20 mouse cellular contexts compared by ENCODE assay signal in the genomic region with DNA sequence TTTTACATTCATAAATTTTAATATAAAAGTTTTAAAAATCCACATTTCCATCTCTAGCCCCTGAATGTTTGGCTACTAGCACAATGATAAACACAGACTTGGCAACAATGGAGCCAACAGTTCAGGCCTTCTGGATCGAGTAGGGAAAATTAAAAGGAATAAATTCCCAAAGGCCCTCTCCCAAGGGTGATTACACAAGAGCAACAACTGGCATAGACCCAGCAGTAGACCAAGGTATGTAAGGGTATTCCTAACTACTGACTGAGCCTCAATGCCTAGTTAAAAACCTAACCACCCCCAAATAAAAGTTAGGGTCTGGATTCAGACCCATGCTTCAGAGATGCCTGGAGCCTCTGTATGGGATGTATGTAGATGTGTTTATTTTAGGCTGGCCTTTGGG. TPM values are rescaled to one million over a fixed set of nuclear protein-coding genes. Genes with fewer than 3 reads are reported as not detected.
DNase-seq lines count a peak whose midpoint lies in the region; ATAC-seq and TF ChIP-seq lines count a peak whose summit lies in the region.
"Had no signal": no experiment of that assay in that cellular context is flagged by ENCODE, and none has a peak within 500 bp of the region (broad histone marks: within the 10 kb centered on the region; RNA-seq: fewer than 3 reads in every experiment).

No protein-coding gene starts in this region.

- no peaks in the 10 kb centered on the region for H3K79me2 ChIP-seq in liver, adult 2 months (ENCODE audit: control insufficient read depth, insufficient read depth, low read length)

- TF ChIP-seq POLR2A in liver, adult 2 months (IDR thresholded peaks at IDR 0.05; ENCODE audit: extremely low read depth, insufficient read depth, low read length) = no peak

- peaks cover 57% of the 10 kb centered on the region for H3K36me3 ChIP-seq in heart, embryonic 13.5 days
- H3K36me3 ChIP-seq in liver, adult 2 months (ENCODE audit: control insufficient read depth, insufficient read depth, low read length) = peaks cover 26% of the 10 kb centered on the region
- H3K36me3 ChIP-seq in liver, embryonic 12.5 days = peaks cover 37% of the 10 kb centered on the region
- H3K36me3 ChIP-seq in neural tube, embryonic 13.5 days = peaks cover 50% of the 10 kb centered on the region
- peaks cover 51% of the 10 kb centered on the region for H3K36me3 ChIP-seq in neural tube, embryonic 15.5 days

- no peak for TF ChIP-seq CTCF in liver, adult 2 months (IDR thresholded peaks at IDR 0.05; ENCODE audit: low read depth, low read length)

- no peak overlapping the region for H3K4me3 ChIP-seq in heart, embryonic 13.5 days
- H3K4me3 ChIP-seq in liver, adult 2 months (ENCODE audit: insufficient read depth, low read depth, low read length) = no peak overlapping the region
- no peak overlapping the region for H3K4me3 ChIP-seq in liver, embryonic 12.5 days
- no peak overlapping the region for H3K4me3 ChIP-seq in neural tube, embryonic 13.5 days
- no peak overlapping the region for H3K4me3 ChIP-seq in neural tube, embryonic 15.5 days (replicated peaks)
- H3K4me3 ChIP-seq: embryonic facial prominence, embryonic 12.5 days; forebrain, embryonic 15.5 days; heart, embryonic 12.5 days; hindbrain, embryonic 12.5 days had no signal

- WGBS in heart, embryonic 13.5 days = 79% methylated on average over 1 of the region's 1 CpGs
- 15% methylated on average over 1 of the region's 1 CpGs for WGBS in liver, adult 2 months
- 63% methylated on average over 1 of the region's 1 CpGs for WGBS in liver, embryonic 12.5 days (ENCODE audit: insufficient replicate concordance)
- 60% methylated on average over 1 of the region's 1 CpGs for WGBS in neural tube, embryonic 13.5 days
- 42% methylated on average over 1 of the region's 1 CpGs for WGBS in neural tube, embryonic 15.5 days

- no peak for ATAC-seq in heart, embryonic 13.5 days (ENCODE audit: extremely low read depth, insufficient number of reproducible peaks, low FRiP score, low TSS enrichment)
- ATAC-seq in liver, embryonic 12.5 days = no peak
- no peak; the same call in 1 of the 2 replicates for ATAC-seq in neural tube, embryonic 13.5 days (ENCODE audit: low read depth)
- no peak for ATAC-seq in neural tube, embryonic 15.5 days (ENCODE audit: low FRiP score)
- ATAC-seq: hindbrain, postnatal 0 days had no signal

- no peaks in the 10 kb centered on the region for H3K9me3 ChIP-seq in heart, embryonic 13.5 days
- no peaks in the 10 kb centered on the region for H3K9me3 ChIP-seq in liver, embryonic 12.5 days (replicated peaks)
- H3K9me3 ChIP-seq in neural tube, embryonic 13.5 days = no peaks in the 10 kb centered on the region
- no peaks in the 10 kb centered on the region for H3K9me3 ChIP-seq in neural tube, embryonic 15.5 days (replicated peaks)
- H3K9me3 ChIP-seq: embryonic facial prominence, embryonic 12.5 days; forebrain, embryonic 15.5 days; heart, embryonic 12.5 days; hindbrain, embryonic 12.5 days had no signal

- intact Hi-C loops in heart, postnatal 36 days (cut with DNase I) = no loop called here

- H3K4me2 ChIP-seq in heart, embryonic 13.5 days = no peak overlapping the region
- no peak overlapping the region for H3K4me2 ChIP-seq in liver, embryonic 12.5 days
- no peak overlapping the region for H3K4me2 ChIP-seq in neural tube, embryonic 13.5 days
- H3K4me2 ChIP-seq in neural tube, embryonic 15.5 days = no peak overlapping the region
- H3K4me2 ChIP-seq: embryonic facial prominence, embryonic 12.5 days; forebrain, embryonic 15.5 days; hindbrain, embryonic 12.5 days had no signal

- H3K9ac ChIP-seq in heart, embryonic 13.5 days = no peak overlapping the region
- H3K9ac ChIP-seq in liver, adult 2 months (ENCODE audit: low read depth, low read length) = no peak overlapping the region
- H3K9ac ChIP-seq in liver, embryonic 12.5 days = no peak overlapping the region
- no peak overlapping the region for H3K9ac ChIP-seq in neural tube, embryonic 13.5 days
- no peak overlapping the region for H3K9ac ChIP-seq in neural tube, embryonic 15.5 days (replicated peaks)
- H3K9ac ChIP-seq: embryonic facial prominence, embryonic 12.5 days; forebrain, embryonic 15.5 days; heart, embryonic 12.5 days; hindbrain, embryonic 12.5 days had no signal

- H3K27me3 ChIP-seq in heart, embryonic 13.5 days (replicated peaks) = no peaks in the 10 kb centered on the region
- H3K27me3 ChIP-seq in liver, adult 2 months (ENCODE audit: control insufficient read depth, insufficient read depth, low read length) = no peaks in the 10 kb centered on the region
- no peaks in the 10 kb centered on the region for H3K27me3 ChIP-seq in liver, embryonic 12.5 days (replicated peaks)
- H3K27me3 ChIP-seq in neural tube, embryonic 13.5 days = no peaks in the 10 kb centered on the region
- H3K27me3 ChIP-seq in neural tube, embryonic 15.5 days (replicated peaks) = no peaks in the 10 kb centered on the region
- H3K27me3 ChIP-seq: embryonic facial prominence, embryonic 12.5 days; forebrain, embryonic 15.5 days; heart, embryonic 12.5 days; hindbrain, embryonic 12.5 days had no signal

- peaks cover 12% of the 10 kb centered on the region for H3K4me1 ChIP-seq in heart, embryonic 13.5 days
- no peaks in the 10 kb centered on the region for H3K4me1 ChIP-seq in liver, adult 2 months (ENCODE audit: control insufficient read depth, insufficient read depth, low read length)
- no peaks in the 10 kb centered on the region for H3K4me1 ChIP-seq in liver, embryonic 12.5 days
- peaks cover 13% of the 10 kb centered on the region for H3K4me1 ChIP-seq in neural tube, embryonic 13.5 days (replicated peaks)
- H3K4me1 ChIP-seq in neural tube, embryonic 15.5 days = peaks cover 8% of the 10 kb centered on the region
- H3K4me1 ChIP-seq: embryonic facial prominence, embryonic 12.5 days; forebrain, embryonic 15.5 days; hindbrain, embryonic 12.5 days had no signal

- 0 out of 2 replicates have a peak overlapping the region, but pooled peaks have one; percentile 12 for H3K27ac ChIP-seq in heart, embryonic 13.5 days (replicated peaks)
- H3K27ac ChIP-seq in liver, adult 2 months (replicated peaks; ENCODE audit: insufficient read depth, low read depth, low read length) = no peak overlapping the region
- no peak overlapping the region for H3K27ac ChIP-seq in liver, embryonic 12.5 days
- H3K27ac ChIP-seq in neural tube, embryonic 13.5 days (replicated peaks) = peak overlapping the region; percentile 74
- 0 out of 2 replicates have a peak overlapping the region, but pooled peaks have one; percentile 5 for H3K27ac ChIP-seq in neural tube, embryonic 15.5 days (replicated peaks)
- H3K27ac ChIP-seq: embryonic facial prominence, embryonic 12.5 days; forebrain, embryonic 15.5 days; hindbrain, embryonic 12.5 days; hindbrain, postnatal 0 days had no signal

- DNase-seq in heart, postnatal 36 days = no peak
- peak; percentile 5 for DNase-seq in liver, adult 2 months (ENCODE audit: extremely low read depth, low read depth, low spot score)
- DNase-seq in neural tube, embryonic 10.5 days (ENCODE audit: extremely low spot score, low spot score) = no peak
- DNase-seq in layer of hippocampus, postnatal 14 days (ENCODE audit: low spot score in 2 of 2) = no peak
- DNase-seq: adrenal gland, postnatal 36 days; cerebellum, adult 11 months; cerebellum, adult 8-10 months; cerebellum, postnatal 14 days; embryo, embryonic 11 days; gastrocnemius, postnatal 10 days; heart, postnatal 4 days had no signal

RNA-seq across cellular contexts. Expression of a gene that starts 34.2 kb away (rescaled TPM):
- 9.8 and 18.6 TPM in 2 replicates for polyA plus RNA-seq in heart, embryonic 13.5 days (2015; fragmentation: Nextera tagmentation; extraction: Ambion mirVana)
- total RNA-seq in heart, postnatal 36 days (2021) = 10 to 100 TPM in 1 of 2 experiments, 1 to 10 TPM in 1; 5.3 to 13.4 TPM
- 0.65 and 2.0 TPM in 2 replicates for total RNA-seq in liver, adult 2 months (2014; rRNA removed)
- 0.49 and 2.4 TPM in 2 replicates for polyA plus RNA-seq in liver, adult 2 months (2012; rRNA removed)
- polyA plus RNA-seq in liver, embryonic 12.5 days (2016; fragmentation: Nextera tagmentation; extraction: Ambion mirVana) = 8.8 and 9.6 TPM in 2 replicates
- 33.4 and 38.1 TPM in 2 replicates for polyA plus RNA-seq in neural tube, embryonic 13.5 days (2015; fragmentation: Nextera tagmentation; extraction: Ambion mirVana)
- polyA plus RNA-seq in neural tube, embryonic 15.5 days (2015; fragmentation: Nextera tagmentation; extraction: Ambion mirVana) = 39.8 and 50.5 TPM in 2 replicates
- total RNA-seq in layer of hippocampus, postnatal 14 days (2021) = 1 to 10 TPM; 5.9 to 8.3 TPM

RNA-seq across cellular contexts. Expression of a gene that starts 40.6 kb away (rescaled TPM):
- 0.69 and 1.2 TPM in 2 replicates for polyA plus RNA-seq in heart, embryonic 13.5 days (2015; fragmentation: Nextera tagmentation; extraction: Ambion mirVana)
- total RNA-seq in heart, postnatal 36 days (2021) = under 1 TPM; 0.57 to 0.69 TPM
- 0.40 and 0.65 TPM in 2 replicates for total RNA-seq in liver, adult 2 months (2014; rRNA removed)
- polyA plus RNA-seq in liver, adult 2 months (2012; rRNA removed) = 0.32 and 0.73 TPM in 2 replicates
- polyA plus RNA-seq in liver, embryonic 12.5 days (2016; fragmentation: Nextera tagmentation; extraction: Ambion mirVana) = 0.16 TPM in 1 of 2 replicates, not detected in the other
- 0.31 and 0.84 TPM in 2 replicates for polyA plus RNA-seq in neural tube, embryonic 13.5 days (2015; fragmentation: Nextera tagmentation; extraction: Ambion mirVana)
- 0.52 and 0.79 TPM in 2 replicates for polyA plus RNA-seq in neural tube, embryonic 15.5 days (2015; fragmentation: Nextera tagmentation; extraction: Ambion mirVana)
- under 1 TPM; 0.26 to 0.48 TPM for total RNA-seq in layer of hippocampus, postnatal 14 days (2021)

Comparison
In these comparisons a context has a peak if more than half of its experiments do, and no peak if none do; other contexts are left out.
1. H3K27ac ChIP-seq: peak in heart, embryonic 13.5 days (single experiment), neural tube, embryonic 13.5 days (single experiment) and neural tube, embryonic 15.5 days (single experiment); none in liver, adult 2 months (single experiment) and liver, embryonic 12.5 days (single experiment).